In genomic region chr2:52638226-52638625, GRCm38 (mm10) we compare ENCODE assay signal across 18 mouse cellular contexts. TPM values are rescaled to one million over a fixed set of nuclear protein-coding genes. Genes with fewer than 3 reads are reported as not detected.
DNase-seq lines count a peak whose midpoint lies in the region; ATAC-seq lines count a peak whose summit lies in the region.
"Had no signal": no experiment of that assay in that cellular context is flagged by ENCODE, and none has a peak within 500 bp of the region (broad histone marks: within the 10 kb centered on the region; RNA-seq: fewer than 3 reads in every experiment).

No protein-coding gene starts in this region.

- ATAC-seq in forebrain, embryonic 16.5 days: no peak
- ATAC-seq in lung, embryonic 15.5 days (ENCODE audit: borderline replicate concordance, extremely low read depth, low FRiP score, low TSS enrichment): peak; percentile 35; the same call in 1 of the 2 replicates
- peak; percentile 76 to 86 for ATAC-seq in hematopoietic stem cell, adult 5-6 weeks (replicated peaks in 1 of 2; ENCODE audit: insufficient read depth in 1 of 2, low FRiP score in 2 of 2, low TSS enrichment in 1 of 2, low read depth in 1 of 2, poor library complexity in 2 of 2, severe bottlenecking in 2 of 2)
- ATAC-seq in liver, embryonic 11.5 days (replicated peaks; ENCODE audit: low FRiP score): no peak
- ATAC-seq: activated CD4-positive, CD25-positive, alpha-beta regulatory T cell, adult 4 months; inflammation-experienced regulatory T-cells, adult 6 months; midbrain, embryonic 15.5 days had no signal

- peaks cover 42% of the 10 kb centered on the region for H3K27me3 ChIP-seq in forebrain, embryonic 10.5 days (ENCODE audit: poor library complexity, severe bottlenecking)
- H3K27me3 ChIP-seq in forebrain, embryonic 16.5 days (replicated peaks; ENCODE audit: control insufficient read depth, insufficient read depth, low read length): no peaks in the 10 kb centered on the region
- no peaks in the 10 kb centered on the region for H3K27me3 ChIP-seq in lung, embryonic 15.5 days
- H3K27me3 ChIP-seq in liver, embryonic 11.5 days (replicated peaks; ENCODE audit: control insufficient read depth, insufficient read depth, low read length): no peaks in the 10 kb centered on the region; the same call in 1 of the 2 replicates
- H3K27me3 ChIP-seq: midbrain, embryonic 15.5 days; neural tube, embryonic 15.5 days had no signal

- no peak overlapping the region for H3K4me3 ChIP-seq in forebrain, embryonic 10.5 days
- H3K4me3 ChIP-seq in forebrain, embryonic 16.5 days (replicated peaks; ENCODE audit: low read length): no peak overlapping the region
- no peak overlapping the region for H3K4me3 ChIP-seq in lung, embryonic 15.5 days
- H3K4me3 ChIP-seq in liver, embryonic 11.5 days (ENCODE audit: low read depth, low read length): no peak overlapping the region
- H3K4me3 ChIP-seq: midbrain, embryonic 15.5 days; neural tube, embryonic 15.5 days had no signal

- no peaks in the 10 kb centered on the region for H3K36me3 ChIP-seq in forebrain, embryonic 10.5 days (replicated peaks)
- H3K36me3 ChIP-seq in forebrain, embryonic 16.5 days (ENCODE audit: control insufficient read depth, insufficient read depth): no peaks in the 10 kb centered on the region
- H3K36me3 ChIP-seq in lung, embryonic 15.5 days: no peaks in the 10 kb centered on the region
- H3K36me3 ChIP-seq in liver, embryonic 11.5 days (ENCODE audit: control insufficient read depth, insufficient read depth, low read length): no peaks in the 10 kb centered on the region
- H3K36me3 ChIP-seq: midbrain, embryonic 15.5 days; neural tube, embryonic 15.5 days had no signal

- peak overlapping the region; percentile 25; the same call in 1 of the 2 replicates for H3K27ac ChIP-seq in forebrain, embryonic 10.5 days
- no peak overlapping the region for H3K27ac ChIP-seq in forebrain, embryonic 16.5 days (ENCODE audit: low read length)
- no peak overlapping the region for H3K27ac ChIP-seq in lung, embryonic 15.5 days
- H3K27ac ChIP-seq in liver, embryonic 11.5 days (ENCODE audit: low read depth, low read length): no peak overlapping the region
- H3K27ac ChIP-seq: midbrain, embryonic 15.5 days; neural tube, embryonic 15.5 days had no signal

- no peak overlapping the region for H3K9ac ChIP-seq in forebrain, embryonic 16.5 days (replicated peaks; ENCODE audit: low read depth, low read length)
- H3K9ac ChIP-seq in lung, embryonic 15.5 days: no peak overlapping the region
- no peak overlapping the region for H3K9ac ChIP-seq in liver, embryonic 11.5 days (ENCODE audit: low read depth, low read length)
- H3K9ac ChIP-seq: midbrain, embryonic 15.5 days; neural tube, embryonic 15.5 days had no signal

- H3K4me1 ChIP-seq in forebrain, embryonic 10.5 days: peaks cover 39% of the 10 kb centered on the region
- no peaks in the 10 kb centered on the region for H3K4me1 ChIP-seq in forebrain, embryonic 16.5 days (replicated peaks; ENCODE audit: control insufficient read depth, insufficient read depth, low read length)
- H3K4me1 ChIP-seq in lung, embryonic 15.5 days: peaks cover 12% of the 10 kb centered on the region
- H3K4me1 ChIP-seq in liver, embryonic 11.5 days (replicated peaks; ENCODE audit: control insufficient read depth, insufficient read depth, low read length): no peaks in the 10 kb centered on the region

- no peak for DNase-seq in forebrain, embryonic 10.5 days (ENCODE audit: extremely low spot score, low spot score)
- DNase-seq in lung, postnatal 10 days: no peak
- peak; percentile 87 for DNase-seq in brain, adult 2 months (ENCODE audit: low read depth, low spot score)
- no peak for DNase-seq in layer of hippocampus, postnatal 25 days (ENCODE audit: extremely low spot score in 1 of 2, low spot score in 1 of 2)
- no peak for DNase-seq in liver, embryonic 11.5 days (ENCODE audit: low spot score)
- DNase-seq: gastrocnemius, postnatal 10 days; kidney, postnatal 10 days; layer of hippocampus, postnatal 36 days; liver; lung, postnatal 14 days; right cerebral cortex, postnatal 25 days had no signal

- H3K9me3 ChIP-seq in forebrain, embryonic 10.5 days: no peaks in the 10 kb centered on the region
- H3K9me3 ChIP-seq in forebrain, embryonic 16.5 days (ENCODE audit: control insufficient read depth, low read length): no peaks in the 10 kb centered on the region
- no peaks in the 10 kb centered on the region for H3K9me3 ChIP-seq in lung, embryonic 15.5 days
- no peaks in the 10 kb centered on the region for H3K9me3 ChIP-seq in liver, embryonic 11.5 days (ENCODE audit: control insufficient read depth, low read length)
- H3K9me3 ChIP-seq: midbrain, embryonic 15.5 days; neural tube, embryonic 15.5 days had no signal

- H3K4me2 ChIP-seq in forebrain, embryonic 16.5 days (ENCODE audit: low read length): no peak overlapping the region
- H3K4me2 ChIP-seq in lung, embryonic 15.5 days: no peak overlapping the region
- no peak overlapping the region for H3K4me2 ChIP-seq in liver, embryonic 11.5 days
- H3K4me2 ChIP-seq: midbrain, embryonic 15.5 days; neural tube, embryonic 15.5 days had no signal

- WGBS in forebrain, embryonic 10.5 days: 52% methylated on average over 4 of the region's 4 CpGs
- WGBS in forebrain, embryonic 16.5 days: 69% methylated on average over 4 of the region's 4 CpGs
- 26% methylated on average over 4 of the region's 4 CpGs for WGBS in lung, embryonic 15.5 days
- WGBS in liver, embryonic 11.5 days: 37% methylated on average over 4 of the region's 4 CpGs

RNA-seq across cellular contexts. Expression of gene Cacnb4, which starts 38.4 kb away (rescaled TPM):
- polyA plus RNA-seq in forebrain, embryonic 10.5 days (2016; fragmentation: Nextera tagmentation; extraction: Ambion mirVana): 0.50 and 1.1 TPM in 2 replicates
- polyA plus RNA-seq in forebrain, embryonic 16.5 days (2015; fragmentation: Nextera tagmentation; extraction: Ambion mirVana): 14.1 and 14.7 TPM in 2 replicates
- 0.45 and 1.2 TPM in 2 replicates for polyA plus RNA-seq in lung, embryonic 15.5 days (2015; fragmentation: Nextera tagmentation; extraction: Ambion mirVana)
- total RNA-seq in hematopoietic stem cell, adult 5-6 weeks (2017): not detected in 2 replicates
- 10 to 100 TPM; 74.2 to 85.2 TPM for total RNA-seq in layer of hippocampus, postnatal 25 days (2021)
- 0.48 and 0.69 TPM in 2 replicates for polyA plus RNA-seq in liver, embryonic 11.5 days (2014; fragmentation: Nextera tagmentation; extraction: Ambion mirVana)

Comparison
In these comparisons a context has a peak if more than half of its experiments do, and no peak if none do; other contexts are left out.
1. ATAC-seq: peak in lung, embryonic 15.5 days (single experiment) and hematopoietic stem cell, adult 5-6 weeks (2 of 2); none in forebrain, embryonic 16.5 days (single experiment) and liver, embryonic 11.5 days (single experiment).